Mouse (Mus musculus) embryo, embryonic 10 days (tissue): ENCODE data around the gene Jmjd8.
A peak's percentile ranks its signal among the peaks of the same experiment; 100 is the strongest.
"Not testable (repeated sequence)": the region's sequence is repeated elsewhere in the genome, so short reads cannot be mapped to it uniquely, and the experiment has no call there.

Experiments
- DNase-seq: peaks from one replicate; pipeline ENCODE4 v3.0.0-alpha.2; 2015; ENCODE audit warnings: low spot score

Gene Jmjd8

DNA sequence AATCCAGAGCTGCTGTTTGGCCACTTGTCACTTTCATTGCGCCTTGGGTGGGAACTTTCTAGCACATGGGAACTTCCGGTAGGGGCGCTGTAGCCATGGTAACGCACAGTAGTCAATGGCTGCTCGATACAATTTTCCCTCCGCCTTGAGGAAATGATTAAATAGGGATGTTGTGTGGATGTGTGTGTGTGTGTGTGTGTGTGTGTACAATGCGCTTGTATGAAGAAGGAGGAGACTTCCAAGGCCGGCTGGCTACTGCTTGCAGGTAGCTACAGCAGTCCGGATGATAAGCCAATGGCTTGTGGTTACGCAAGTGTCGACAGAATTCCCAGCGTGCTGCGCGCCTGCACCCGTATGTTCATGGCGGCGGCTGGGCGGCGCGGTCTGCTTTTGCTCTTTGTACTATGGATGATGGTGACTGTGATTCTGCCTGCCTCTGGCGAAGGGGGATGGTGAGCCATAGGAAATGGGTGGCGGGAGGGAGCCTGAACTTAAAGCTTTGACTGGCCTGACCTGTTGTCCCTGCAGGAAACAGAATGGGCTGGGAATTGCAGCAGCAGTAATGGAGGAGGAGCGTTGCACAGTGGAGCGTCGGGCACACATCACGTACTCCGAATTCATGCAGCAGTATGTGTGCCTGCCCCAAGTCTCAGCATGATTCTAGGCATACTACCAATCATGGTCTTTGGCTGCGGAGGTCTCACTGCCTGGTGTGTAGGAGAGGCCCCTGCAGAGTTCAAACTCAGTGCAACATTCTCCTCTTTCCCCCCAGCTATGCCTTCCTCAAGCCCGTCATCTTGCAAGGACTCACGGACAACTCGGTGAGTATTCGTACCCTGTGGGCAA lies at the start of gene Jmjd8:
TSS of gene Jmjd8 (plus strand) at position 156 of the 846 bp plus-strand sequence.
- DNase-seq: peak; percentile 91

DNA sequence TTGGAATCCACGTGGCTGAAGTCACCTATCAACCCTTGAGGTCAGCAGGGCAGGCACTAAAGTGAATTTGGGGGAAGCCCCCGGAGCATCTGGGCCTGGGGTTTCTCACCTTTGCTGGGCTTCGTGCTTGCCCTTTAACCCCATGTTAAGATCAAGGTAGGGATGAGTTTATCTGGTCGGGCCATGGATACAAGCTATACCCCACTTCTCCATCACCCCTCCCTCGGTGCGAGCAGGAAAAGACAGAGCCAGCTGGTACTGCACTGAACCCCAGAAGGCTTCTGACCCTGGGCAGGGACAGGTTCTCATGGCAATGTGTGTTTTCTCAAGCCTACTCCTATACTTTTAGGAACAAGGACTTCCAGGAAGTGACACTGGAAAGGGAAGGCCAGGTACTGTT lies 47.3 kb upstream of the Jmjd8 start:
- DNase-seq: no peak

DNA sequence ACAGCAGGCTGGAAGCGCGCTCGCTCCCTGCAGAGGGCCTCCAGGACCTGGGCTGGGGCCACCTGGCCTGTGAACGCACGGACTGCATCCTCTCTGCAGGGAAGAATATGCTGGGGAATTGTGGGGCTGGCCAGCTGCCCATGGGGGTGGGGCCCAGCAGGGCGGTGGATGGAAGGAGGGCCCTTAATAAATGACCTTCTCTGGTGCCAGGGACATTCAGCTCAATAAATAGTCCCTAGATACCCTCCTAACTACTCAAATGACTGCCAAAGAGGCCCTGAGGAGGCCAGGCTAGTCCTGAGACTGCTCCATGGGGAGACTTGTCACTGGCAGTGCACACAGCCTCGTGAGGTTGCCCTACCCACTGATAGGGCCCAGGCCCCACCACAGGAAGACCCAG lies 45.6 kb upstream of the Jmjd8 start:
- DNase-seq: no peak

DNA sequence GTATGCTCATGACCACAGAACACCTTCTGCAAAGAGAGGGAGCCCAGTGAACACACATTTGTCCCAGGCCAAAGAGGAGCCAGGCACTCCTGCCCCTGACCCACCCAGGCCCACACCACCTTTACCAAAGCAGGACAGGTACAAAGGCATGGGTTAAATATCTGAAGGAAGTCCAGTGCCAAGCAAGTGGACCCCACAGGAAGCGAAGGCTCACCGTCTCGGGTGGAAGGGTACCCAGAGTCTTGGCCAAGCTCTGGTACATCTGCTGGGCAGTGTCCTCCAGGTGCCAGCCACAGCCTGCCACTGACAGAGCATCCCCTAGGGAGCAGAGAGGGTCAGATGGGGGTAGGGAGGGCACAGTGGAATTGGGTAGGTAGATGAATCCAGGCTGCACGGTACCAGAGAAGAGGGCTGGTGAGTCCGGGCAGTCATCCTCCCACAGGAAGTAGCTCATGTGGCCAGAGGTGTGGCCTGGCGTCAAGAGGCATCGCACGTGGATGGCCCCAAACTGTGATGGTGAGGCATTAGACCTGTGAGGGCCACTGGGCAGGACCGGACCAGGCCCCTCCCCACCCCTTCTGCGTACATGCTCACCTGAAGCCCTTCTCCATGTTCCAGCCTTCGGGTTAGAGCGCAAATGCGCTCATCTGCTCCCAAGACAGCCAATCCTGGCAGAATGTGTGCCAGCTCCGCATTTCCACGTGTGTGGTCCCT lies 44.6 kb upstream of the Jmjd8 start:
- DNase-seq: no peak

DNA sequence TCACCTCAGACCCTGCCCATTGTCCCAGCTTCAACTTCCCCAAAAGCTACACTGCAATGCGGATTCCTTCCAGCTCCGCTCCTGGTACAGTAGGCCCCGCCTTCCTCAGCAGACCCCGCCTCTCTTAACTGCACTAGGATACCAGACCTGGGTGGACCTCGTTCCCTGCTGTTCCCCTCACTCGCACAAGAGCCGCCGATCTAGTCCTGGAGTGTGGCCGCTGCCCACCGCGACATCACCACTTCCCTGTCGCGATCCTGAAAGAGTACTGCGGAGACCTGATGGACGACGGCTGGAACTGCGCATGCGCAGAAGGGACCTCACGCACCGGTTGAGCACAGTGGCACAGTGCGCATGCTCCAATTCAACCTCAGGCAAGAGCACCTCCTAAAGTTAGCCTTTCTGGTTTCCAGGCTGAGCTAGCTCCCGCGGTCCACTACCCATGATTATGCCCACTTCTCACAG lies 43.4 kb upstream of the Jmjd8 start, which contains the start of gene Haghl:
TSS of gene Haghl (minus strand) at position 393 of the 465 bp plus-strand sequence.
- peak; percentile 99 for DNase-seq

DNA sequence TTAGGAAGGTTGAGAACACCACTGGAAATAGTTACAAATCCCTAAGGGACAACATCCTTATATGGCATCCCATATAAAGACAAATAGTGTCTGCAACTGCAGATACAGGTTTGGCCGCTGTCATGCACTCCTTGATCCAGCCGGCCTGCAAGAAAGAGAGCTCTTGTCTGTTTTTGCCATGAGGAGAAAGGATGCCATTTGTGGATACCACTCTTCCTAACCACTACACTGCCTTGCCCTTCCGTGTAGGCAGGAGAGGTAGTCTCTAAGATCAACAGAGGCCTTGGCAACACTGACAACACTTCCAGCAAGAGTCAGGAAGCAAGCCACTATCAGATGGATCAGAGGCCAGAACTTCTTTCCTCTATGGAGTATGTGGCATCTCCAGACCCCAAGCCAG lies 42.4 kb upstream of the Jmjd8 start, which contains the start of gene Ccdc78:
TSS of gene Ccdc78 (plus strand) at position 301 of the 400 bp plus-strand sequence.
- no peak for DNase-seq

DNA sequence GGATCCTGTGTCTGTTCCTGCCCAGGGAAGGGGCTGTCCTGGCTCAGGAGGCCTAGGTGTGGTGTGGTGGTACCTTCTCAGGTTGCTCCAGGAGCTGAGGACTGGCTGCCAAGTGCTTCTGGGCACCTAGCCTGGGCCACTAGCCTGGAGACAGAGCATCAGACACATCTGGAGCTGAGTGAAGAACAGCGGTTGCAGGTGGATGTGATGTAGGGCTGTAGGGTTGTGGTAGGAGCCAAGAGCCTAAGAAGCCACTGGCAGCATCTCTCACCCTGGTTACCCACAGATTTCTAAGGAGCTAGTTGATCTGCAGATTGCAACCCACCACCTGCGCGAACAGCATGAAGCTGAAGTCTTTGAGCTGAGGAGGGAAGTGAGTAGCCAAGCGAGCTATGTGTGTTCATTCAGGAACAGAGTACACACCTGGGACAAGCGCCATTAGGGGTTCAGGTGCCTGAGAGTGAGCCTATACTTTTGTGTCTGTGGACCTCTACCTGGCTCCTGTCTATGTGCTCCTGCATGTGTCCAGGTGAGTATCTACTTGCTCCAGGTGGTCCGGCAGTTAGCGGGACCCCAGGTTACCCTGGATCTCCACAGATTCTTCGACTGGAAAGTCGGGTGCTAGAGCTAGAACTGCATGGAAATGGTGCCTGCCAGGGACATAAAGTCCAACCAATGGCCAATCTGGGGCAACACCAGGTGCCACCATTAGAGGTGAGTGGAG lies 41.7 kb upstream of the Jmjd8 start:
- no peak for DNase-seq

DNA sequence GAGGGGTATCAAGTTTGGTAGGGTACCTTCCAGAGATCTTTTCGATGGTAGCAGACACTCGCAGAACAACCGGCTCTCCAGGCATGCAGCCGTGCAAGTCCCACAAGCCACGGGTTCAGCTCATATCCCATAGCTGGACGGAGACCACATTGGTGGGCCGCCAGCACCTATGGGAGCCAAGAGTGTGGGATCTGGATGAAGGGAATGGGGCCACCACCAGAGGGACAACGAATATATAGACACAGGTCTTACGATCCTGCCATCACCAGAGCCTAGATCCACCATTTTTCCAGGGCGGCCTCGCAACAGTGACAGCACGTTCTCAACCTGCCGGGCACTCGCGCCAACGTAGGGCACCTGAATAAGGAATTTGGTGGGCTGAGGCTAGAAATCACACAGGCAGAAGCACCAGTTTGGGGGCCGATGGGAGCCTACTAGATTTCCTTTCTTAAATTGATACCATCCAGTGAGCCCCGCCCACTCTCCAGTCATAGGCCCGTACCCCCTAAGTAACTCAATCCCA lies 37.3 kb upstream of the Jmjd8 start:
- peak; percentile 50 for DNase-seq

DNA sequence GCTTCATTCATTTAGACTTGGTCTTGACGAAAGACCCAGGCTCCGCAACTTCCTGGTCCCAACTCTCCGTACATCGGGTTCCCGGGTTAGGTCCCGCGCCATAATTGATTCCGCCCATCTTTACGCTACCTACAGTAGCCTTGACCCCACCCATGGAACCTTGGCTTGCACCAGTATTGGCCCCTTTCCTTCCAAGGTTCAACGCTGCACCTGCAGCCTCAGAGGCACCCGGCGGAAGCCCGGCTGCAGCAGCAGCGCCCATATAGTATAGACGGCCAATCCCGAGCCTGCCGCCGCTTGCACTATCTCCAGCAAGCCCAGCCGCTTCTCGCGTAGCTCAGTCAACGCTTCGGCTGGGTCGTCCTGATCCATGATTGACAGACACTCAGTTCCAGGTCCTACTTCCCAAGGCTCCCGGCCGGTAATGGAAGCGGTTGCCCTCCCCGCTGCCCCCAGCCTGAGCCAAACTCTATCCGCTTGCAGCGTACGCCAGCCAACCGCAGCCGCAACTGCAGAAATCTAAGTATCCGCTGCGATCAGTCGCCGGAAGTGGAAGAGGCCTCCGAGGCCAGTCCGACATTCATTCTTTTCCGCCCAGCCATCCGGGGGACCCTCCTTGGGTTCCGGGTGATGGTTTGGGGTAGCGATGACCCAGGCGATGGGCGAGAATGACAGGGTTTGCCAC lies 36.7 kb upstream of the Jmjd8 start:
- peak; percentile 86 for DNase-seq

DNA sequence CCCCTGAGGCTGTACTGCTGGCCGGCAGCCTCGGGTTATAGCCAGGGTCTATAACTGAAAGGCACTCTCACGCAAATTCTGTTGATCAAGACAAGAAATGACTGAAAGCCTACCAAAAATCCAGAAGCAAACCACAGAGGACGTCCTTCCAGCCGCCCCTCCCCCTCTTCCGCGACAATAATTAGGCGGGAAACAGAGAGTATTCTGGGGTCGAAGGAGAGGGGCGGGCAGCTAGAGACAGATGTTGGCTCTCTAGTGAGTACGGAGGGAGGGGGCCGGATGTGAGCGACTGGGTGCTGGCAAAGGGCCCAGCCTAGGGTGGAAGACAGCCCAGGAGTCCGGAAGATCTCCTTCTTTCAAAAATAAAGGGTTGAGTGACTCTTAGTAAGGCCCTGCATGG lies 36.1 kb upstream of the Jmjd8 start, which contains the start of gene Fam173a:
TSS of gene Fam173a (minus strand) at position 287 of the 400 bp plus-strand sequence.
- peak; percentile 75 for DNase-seq

DNA sequence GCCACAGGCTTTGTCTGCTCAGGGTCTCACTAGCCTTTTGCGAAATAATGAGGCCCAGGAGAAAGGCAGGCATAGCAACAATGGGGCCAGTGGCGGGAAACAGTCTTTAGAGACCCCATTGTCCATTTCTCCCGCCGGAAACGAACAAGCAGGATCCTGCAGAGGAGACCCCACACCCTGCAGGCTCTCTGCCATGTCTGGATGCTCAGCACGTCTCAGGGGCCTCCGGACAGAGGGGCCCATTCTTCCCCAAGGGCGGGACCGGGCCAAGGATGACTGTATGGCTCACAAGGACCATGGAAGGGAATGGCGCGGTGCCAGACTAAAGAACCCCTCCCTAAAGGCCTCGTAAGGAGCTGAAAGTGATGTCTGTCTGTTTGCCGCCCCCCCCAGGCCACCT lies 34.5 kb upstream of the Jmjd8 start:
- peak; percentile 55 for DNase-seq

DNA sequence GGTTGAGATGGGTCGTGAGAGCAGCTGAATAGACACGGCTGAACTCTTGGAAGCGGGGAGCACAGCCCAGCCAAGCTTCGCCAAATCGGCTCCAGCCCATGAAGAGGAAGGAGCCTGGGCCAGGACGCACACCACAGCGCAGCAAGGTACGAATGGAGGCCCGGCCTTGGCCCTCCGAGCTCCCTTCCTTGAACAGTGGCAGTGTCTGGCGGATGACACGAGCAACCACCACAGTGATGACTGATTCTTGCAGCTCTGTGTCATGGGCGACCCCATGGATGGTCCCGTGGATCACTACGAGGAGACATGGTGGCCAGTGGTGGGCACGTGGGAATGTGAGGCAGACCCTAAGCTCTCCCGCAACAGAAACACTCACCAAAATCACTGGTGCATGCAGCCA lies 33.7 kb upstream of the Jmjd8 start:
- no peak for DNase-seq

DNA sequence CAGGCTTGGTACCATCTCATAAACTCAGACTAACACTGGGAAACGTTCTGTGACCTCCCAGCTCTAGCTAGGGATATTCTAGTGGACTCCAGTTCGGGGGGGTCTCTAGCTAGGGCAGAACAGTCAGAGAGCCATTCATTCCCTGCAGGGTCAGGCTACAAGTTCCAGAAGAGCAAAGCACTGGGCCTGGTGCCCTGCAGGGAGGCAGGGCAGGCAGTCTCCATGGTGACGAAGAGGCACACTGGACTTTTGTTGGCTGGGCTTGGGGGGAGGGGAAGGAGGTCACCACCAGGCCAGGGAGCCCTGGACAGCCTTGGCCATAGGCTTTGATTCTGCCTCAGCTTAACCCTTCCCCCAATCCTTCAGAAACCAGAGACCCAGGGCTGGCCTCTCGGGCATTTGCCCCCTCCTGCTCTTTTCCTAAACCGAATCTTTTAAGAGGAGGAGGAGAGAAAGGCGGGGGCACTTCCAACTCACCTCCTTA lies 33.0 kb upstream of the Jmjd8 start, which contains the start of gene AC134908.4:
TSS of gene AC134908.4 (minus strand) at position 51 of the 484 bp plus-strand sequence.
- DNase-seq: peak; percentile 96

DNA sequence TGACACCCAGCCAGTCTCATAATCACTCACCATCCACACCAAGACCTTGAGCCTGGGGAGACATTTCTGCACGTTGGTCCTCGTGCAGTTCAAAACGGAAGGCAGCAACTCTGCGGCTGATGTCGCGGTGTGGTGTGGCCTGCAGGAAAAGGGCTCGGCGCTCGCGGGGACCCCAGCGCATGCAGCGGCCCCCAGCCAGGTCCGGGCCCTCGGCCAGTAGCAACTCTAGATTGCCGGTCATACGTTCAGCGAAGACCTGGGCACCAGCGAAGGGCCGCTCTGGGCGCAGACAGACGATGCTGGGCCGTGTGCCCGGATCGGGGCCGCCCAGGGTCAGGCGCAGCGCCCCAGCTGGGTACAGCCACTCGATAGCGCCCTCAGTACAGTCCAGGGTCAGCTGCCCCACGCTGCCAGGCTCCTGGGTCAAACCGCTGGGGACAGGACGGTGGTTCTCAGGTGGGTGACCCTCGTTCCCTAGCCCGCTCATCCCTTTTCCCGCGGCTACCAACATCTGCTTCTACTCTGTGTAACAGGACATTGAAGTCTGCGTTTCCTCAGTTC lies 32.4 kb upstream of the Jmjd8 start:
- peak; percentile 49 for DNase-seq

DNA sequence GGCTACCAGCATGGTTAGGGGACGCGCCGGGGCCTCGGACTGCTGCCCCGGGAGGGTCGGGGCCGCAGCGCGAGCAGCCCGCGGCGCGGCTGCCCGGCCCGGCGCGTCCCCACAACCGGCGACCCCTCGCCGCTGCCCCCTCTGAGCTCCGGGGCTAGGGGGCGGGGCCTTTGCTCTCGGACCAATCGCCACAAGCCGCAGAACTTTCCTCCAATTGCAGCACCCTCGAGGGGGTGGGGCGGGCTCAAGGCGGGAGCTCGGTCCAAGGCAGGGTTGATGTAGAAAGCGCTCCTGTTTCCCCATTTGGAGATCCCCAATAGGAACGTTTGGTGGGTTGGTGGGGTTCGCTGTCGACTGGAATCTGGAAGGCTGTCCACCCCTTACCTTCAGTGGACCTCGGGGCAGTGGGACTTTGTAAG lies 31.7 kb upstream of the Jmjd8 start, which contains the start of gene Metrn:
TSS of gene Metrn (minus strand) at position 186 of the 419 bp plus-strand sequence.
- peak; percentile 94 for DNase-seq

DNA sequence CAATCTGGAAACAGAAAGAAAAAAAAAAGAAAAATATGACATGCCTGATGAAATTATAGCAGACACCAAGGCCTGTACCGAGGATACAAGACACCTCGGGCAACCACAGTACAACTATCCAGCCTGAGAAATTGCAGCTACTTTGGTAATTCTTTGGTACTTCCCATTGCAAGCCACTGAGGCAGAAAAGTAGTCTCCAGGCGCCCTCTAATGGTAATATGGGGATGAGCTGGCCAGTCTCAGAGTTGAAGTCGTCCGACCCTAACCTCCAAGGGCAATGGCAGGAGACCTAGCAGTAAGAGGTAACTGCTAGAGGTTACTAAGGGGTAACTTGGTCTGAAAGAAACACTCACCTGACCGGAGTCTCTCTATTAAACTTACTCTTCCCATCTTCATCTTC lies 27.6 kb upstream of the Jmjd8 start:
- DNase-seq: peak; percentile 86

DNA sequence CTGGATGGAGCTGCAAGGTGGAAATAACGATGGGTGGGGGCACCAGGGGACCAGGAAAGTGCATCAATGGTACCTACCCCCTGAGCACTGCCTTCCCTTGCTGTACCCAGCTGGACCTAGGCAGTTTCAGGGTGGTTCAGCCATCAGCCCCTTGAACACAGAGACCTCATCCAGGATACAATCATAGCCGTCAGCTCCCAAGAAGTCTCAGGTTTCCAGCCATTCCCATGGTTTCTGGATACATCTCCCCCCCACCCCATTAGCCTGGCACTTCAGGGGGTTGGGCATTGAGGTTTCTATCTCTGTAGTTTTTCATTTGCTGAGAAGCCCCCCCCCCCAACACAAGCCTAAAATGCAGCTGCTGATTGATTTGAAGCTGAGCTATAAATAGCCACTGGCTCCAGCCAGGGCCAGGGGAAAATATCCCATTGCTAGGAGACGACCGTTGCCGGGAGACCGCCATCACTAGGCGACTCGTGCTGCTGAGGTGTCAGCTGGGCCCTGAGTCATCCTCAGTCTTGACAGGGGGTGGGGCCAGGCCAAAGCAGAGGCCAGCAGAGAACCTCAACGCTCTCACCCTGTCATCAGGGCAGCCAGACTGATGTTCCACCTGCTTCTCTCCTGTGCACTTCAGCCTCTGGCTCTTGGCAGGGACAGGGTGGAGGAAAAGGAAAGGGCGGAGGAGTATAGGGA lies 25.7 kb upstream of the Jmjd8 start:
- DNase-seq: peak; percentile 90

DNA sequence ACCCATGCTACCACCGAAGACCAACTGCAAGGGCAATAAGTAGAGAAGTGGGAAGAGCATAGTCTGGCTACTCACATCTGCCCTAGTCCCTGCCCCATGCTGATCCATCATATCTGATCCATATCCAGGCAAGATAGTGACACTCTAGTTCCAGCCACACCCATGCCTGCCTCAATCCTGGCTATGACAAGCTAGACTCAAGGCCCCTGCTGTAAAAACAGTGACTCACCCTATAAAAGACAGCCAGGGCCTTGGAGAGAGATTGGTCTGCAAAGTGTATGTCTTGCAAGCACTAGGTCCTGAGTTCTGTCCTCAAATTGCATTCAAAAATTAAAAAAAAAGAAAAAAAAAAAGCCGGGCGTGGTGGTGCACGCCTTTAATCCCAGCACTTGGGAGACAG lies 22.2 kb upstream of the Jmjd8 start:
- no peak for DNase-seq

DNA sequence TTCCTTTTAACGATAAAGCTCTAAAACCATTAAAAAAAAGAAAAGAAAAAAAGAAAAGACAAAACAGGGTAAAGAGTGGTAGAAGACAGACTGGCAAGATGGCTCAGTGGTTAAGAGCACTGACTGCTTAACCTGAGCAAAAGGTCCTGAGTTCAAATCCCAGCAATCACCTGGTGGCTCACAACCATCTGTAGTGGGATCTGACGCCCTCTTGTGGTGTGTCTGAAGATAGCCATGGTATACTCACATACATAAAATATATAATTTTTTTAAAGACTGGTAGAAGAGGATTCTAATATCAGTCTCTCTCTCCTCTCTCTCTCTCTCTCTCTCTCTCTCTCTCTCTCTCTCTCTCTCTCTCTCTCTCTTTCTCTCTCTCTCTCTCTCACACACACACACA lies 21.2 kb upstream of the Jmjd8 start:
- not testable (repeated sequence) for DNase-seq

DNA sequence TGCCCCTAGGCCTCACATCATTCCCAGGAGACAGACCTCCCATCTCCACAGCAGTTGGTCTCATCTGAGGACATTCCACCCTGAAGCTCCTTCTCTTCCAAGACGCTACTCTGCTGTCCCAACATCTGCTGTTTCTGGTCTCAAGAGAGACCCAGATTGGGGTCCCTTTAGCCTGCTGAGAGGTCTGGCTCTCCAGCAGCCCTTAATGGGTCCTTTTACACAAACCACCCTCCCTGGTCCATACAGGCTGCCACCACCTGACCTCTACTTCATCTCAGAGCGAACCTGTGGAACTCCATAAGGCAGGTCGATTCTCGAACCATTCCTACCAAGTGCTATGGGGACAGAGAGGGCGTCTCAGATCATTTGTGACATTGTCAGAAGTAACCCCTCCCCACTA lies 20.6 kb upstream of the Jmjd8 start:
- DNase-seq: no peak
